Mouse (Mus musculus): ENCODE data around the gene Anks1. TPM values are rescaled to one million over a fixed set of nuclear protein-coding genes. Genes with fewer than 3 reads are reported as not detected.

Gene Anks1
- polyA plus RNA-seq, 1 experiment from 2014 or later = 71.9 TPM

GRCm38 (mm10) chr17:27937054-27937615, 28.0 kb downstream of the Anks1 start:
- ATAC-seq (replicated peaks) = no peak
- Histone ChIP-seq H3K36me3 (replicated peaks) (no peaks in the 10 kb centered on the region), H3K27me3 (replicated peaks) (no peaks in the 10 kb centered on the region), H3K4me3 (no peak overlapping the region), H3K27ac (no peak overlapping the region), H3K4me1 (peaks cover 8% of the 10 kb centered on the region), H3K9me3 (no peaks in the 10 kb centered on the region), H3K4me2 (no peak overlapping the region), H3K9ac (no peak overlapping the region)
- 88% methylated on average over 4 of the region's 4 CpGs for WGBS

- Histone ChIP-seq H3K4me3 (no peak overlapping the region), H3K9ac (no peak overlapping the region), H3K4me1 (peaks cover 8% of the 10 kb centered on the region), H3K36me3 (replicated peaks) (no peaks in the 10 kb centered on the region), H3K27ac (no peak overlapping the region), H3K9me3 (no peaks in the 10 kb centered on the region), H3K27me3 (replicated peaks) (no peaks in the 10 kb centered on the region), H3K4me2 (no peak overlapping the region)
- ATAC-seq (replicated peaks) = no peak
- 82% methylated on average over 12 of the region's 12 CpGs for WGBS
Measured at GRCm38 (mm10) chr17:27938121-27938754, 29.1 kb downstream of the Anks1 start.

- 84% methylated on average over 5 of the region's 5 CpGs for WGBS
- Histone ChIP-seq H3K27ac (no peak overlapping the region), H3K9me3 (no peaks in the 10 kb centered on the region), H3K36me3 (replicated peaks) (no peaks in the 10 kb centered on the region), H3K4me1 (peaks cover 8% of the 10 kb centered on the region), H3K27me3 (replicated peaks) (no peaks in the 10 kb centered on the region), H3K9ac (no peak overlapping the region), H3K4me2 (no peak overlapping the region), H3K4me3 (no peak overlapping the region)
- ATAC-seq (replicated peaks) = no peak
Measured at GRCm38 (mm10) chr17:27939028-27939427, 29.9 kb downstream of the Anks1 start.

- Histone ChIP-seq H3K9ac (no peak overlapping the region), H3K4me1 (peaks cover 9% of the 10 kb centered on the region), H3K27ac (0 out of 2 replicates have a peak overlapping the region, but pooled peaks have one; percentile 14), H3K4me3 (no peak overlapping the region), H3K36me3 (replicated peaks) (no peaks in the 10 kb centered on the region), H3K9me3 (no peaks in the 10 kb centered on the region), H3K27me3 (replicated peaks) (no peaks in the 10 kb centered on the region), H3K4me2 (no peak overlapping the region)
- ATAC-seq (replicated peaks) = no peak
- 72% methylated on average over 4 of the region's 4 CpGs for WGBS
Measured at GRCm38 (mm10) chr17:27940352-27940751, 31.2 kb downstream of the Anks1 start.

- H3K9me3 ChIP-seq = no peaks in the 10 kb centered on the region
- H3K4me3 ChIP-seq = no peak overlapping the region
- 82% methylated on average over 5 of the region's 5 CpGs for WGBS
- ATAC-seq (replicated peaks) = no peak
- H3K27me3 ChIP-seq (replicated peaks) = no peaks in the 10 kb centered on the region
- H3K36me3 ChIP-seq (replicated peaks) = no peaks in the 10 kb centered on the region
- H3K27ac ChIP-seq = no peak overlapping the region
- H3K4me2 ChIP-seq = no peak overlapping the region
- no peak overlapping the region for H3K9ac ChIP-seq
- H3K4me1 ChIP-seq = peaks cover 16% of the 10 kb centered on the region
Measured at GRCm38 (mm10) chr17:27941178-27941577, 32.1 kb downstream of the Anks1 start.

GRCm38 (mm10) chr17:27941698-27942097, 32.6 kb downstream of the Anks1 start:
- Histone ChIP-seq H3K9me3 (no peaks in the 10 kb centered on the region), H3K36me3 (replicated peaks) (no peaks in the 10 kb centered on the region), H3K9ac (no peak overlapping the region), H3K27ac (no peak overlapping the region), H3K4me3 (no peak overlapping the region), H3K27me3 (replicated peaks) (no peaks in the 10 kb centered on the region), H3K4me1 (peaks cover 19% of the 10 kb centered on the region), H3K4me2 (no peak overlapping the region)
- ATAC-seq (replicated peaks) = no peak
- 84% methylated on average over 2 of the region's 2 CpGs for WGBS

- H3K4me1 ChIP-seq = peaks cover 20% of the 10 kb centered on the region
- WGBS = 91% methylated on average over 4 of the region's 4 CpGs
- H3K9ac ChIP-seq = no peak overlapping the region
Measured at GRCm38 (mm10) chr17:27942131-27942530, 33.0 kb downstream of the Anks1 start.

GRCm38 (mm10) chr17:27945546-27946216, 36.6 kb downstream of the Anks1 start:
- Histone ChIP-seq H3K36me3 (replicated peaks) (no peaks in the 10 kb centered on the region), H3K4me2 (no peak overlapping the region), H3K9ac (no peak overlapping the region), H3K9me3 (no peaks in the 10 kb centered on the region), H3K27ac (peak overlapping the region; percentile 56), H3K27me3 (replicated peaks) (no peaks in the 10 kb centered on the region), H3K4me3 (no peak overlapping the region), H3K4me1 (peaks cover 16% of the 10 kb centered on the region; the same call in 1 of the 2 replicates)
- peak; percentile 27; the same call in 1 of the 2 replicates for ATAC-seq (replicated peaks)
- 47% methylated on average over 6 of the region's 6 CpGs for WGBS

More at GRCm38 (mm10) chr17:27942131-27942530, 33.0 kb downstream of the Anks1 start:
- Histone ChIP-seq H3K4me2 (no peak overlapping the region), H3K9me3 (no peaks in the 10 kb centered on the region), H3K36me3 (replicated peaks) (no peaks in the 10 kb centered on the region), H3K27ac (no peak overlapping the region), H3K4me3 (no peak overlapping the region), H3K27me3 (replicated peaks) (no peaks in the 10 kb centered on the region)
- no peak for ATAC-seq (replicated peaks)

- no peaks in the 10 kb centered on the region for H3K36me3 ChIP-seq (replicated peaks)
- 86% methylated on average over 8 of the region's 8 CpGs for WGBS
- peaks cover 14% of the 10 kb centered on the region; the same call in 1 of the 2 replicates for H3K4me1 ChIP-seq
- H3K9me3 ChIP-seq = no peaks in the 10 kb centered on the region
- no peak overlapping the region for H3K4me3 ChIP-seq
- H3K27ac ChIP-seq = peak overlapping the region; percentile 56
- H3K27me3 ChIP-seq (replicated peaks) = no peaks in the 10 kb centered on the region
- ATAC-seq (replicated peaks) = no peak
- no peak overlapping the region for H3K9ac ChIP-seq
- no peak overlapping the region for H3K4me2 ChIP-seq
Measured at GRCm38 (mm10) chr17:27946371-27946770, 37.3 kb downstream of the Anks1 start.

GRCm38 (mm10) chr17:27947155-27947554, 38.0 kb downstream of the Anks1 start:
- Histone ChIP-seq H3K27me3 (replicated peaks) (no peaks in the 10 kb centered on the region), H3K4me3 (no peak overlapping the region), H3K9me3 (no peaks in the 10 kb centered on the region), H3K4me1 (peaks cover 14% of the 10 kb centered on the region; the same call in 1 of the 2 replicates), H3K36me3 (replicated peaks) (no peaks in the 10 kb centered on the region), H3K4me2 (no peak overlapping the region), H3K9ac (no peak overlapping the region), H3K27ac (no peak overlapping the region)
- WGBS = 84% methylated on average over 2 of the region's 2 CpGs
- ATAC-seq (replicated peaks) = no peak

GRCm38 (mm10) chr17:27953136-27953535, 44.0 kb downstream of the Anks1 start:
- no peak overlapping the region for H3K4me2 ChIP-seq
- H3K36me3 ChIP-seq (replicated peaks) = no peaks in the 10 kb centered on the region
- 83% methylated on average over 6 of the region's 6 CpGs for WGBS
- no peak overlapping the region for H3K4me3 ChIP-seq
- H3K9me3 ChIP-seq = no peaks in the 10 kb centered on the region
- no peak overlapping the region for H3K9ac ChIP-seq
- ATAC-seq (replicated peaks) = no peak
- H3K4me1 ChIP-seq = 0 out of 2 replicates have a peak, but pooled peaks cover 4% of the 10 kb centered on the region
- H3K27me3 ChIP-seq (replicated peaks) = no peaks in the 10 kb centered on the region
- H3K27ac ChIP-seq = no peak overlapping the region

GRCm38 (mm10) chr17:27954629-27955402, 45.7 kb downstream of the Anks1 start:
- H3K9ac ChIP-seq = no peak overlapping the region
- H3K9me3 ChIP-seq = no peaks in the 10 kb centered on the region
- no peak for ATAC-seq (replicated peaks)
- 0 out of 2 replicates have a peak, but pooled peaks cover 4% of the 10 kb centered on the region for H3K4me1 ChIP-seq
- no peak overlapping the region for H3K4me3 ChIP-seq
- H3K27me3 ChIP-seq (replicated peaks) = no peaks in the 10 kb centered on the region
- H3K4me2 ChIP-seq = no peak overlapping the region
- H3K27ac ChIP-seq = no peak overlapping the region
- no peaks in the 10 kb centered on the region for H3K36me3 ChIP-seq (replicated peaks)
- WGBS = 71% methylated on average over 14 of the region's 14 CpGs
